23 mouse cellular contexts compared by ENCODE assay signal in genomic region chr6:147800846-147801245, GRCm38 (mm10).
DNase-seq lines count a peak whose midpoint lies in the region; ATAC-seq lines count a peak whose summit lies in the region.
"Had no signal": no experiment of that assay in that cellular context is flagged by ENCODE, and none has a peak within 500 bp of the region (broad histone marks: within the 10 kb centered on the region; RNA-seq: fewer than 3 reads in every experiment).

No protein-coding gene starts in this region.

- H3K27ac ChIP-seq in heart, embryonic 12.5 days (ENCODE audit: poor library complexity, severe bottlenecking): no peak overlapping the region
- H3K27ac ChIP-seq: embryonic facial prominence, embryonic 10.5 days; embryonic facial prominence, embryonic 12.5 days; forebrain, embryonic 13.5 days; forebrain, embryonic 15.5 days had no signal

- no peak for ATAC-seq in heart, embryonic 12.5 days (ENCODE audit: insufficient number of reproducible peaks, low FRiP score)
- ATAC-seq: activated CD4-positive, CD25-positive, alpha-beta regulatory T cell, adult 4 months; CD4-positive, CD25-positive, alpha-beta regulatory T cell, adult 4 months; forebrain, embryonic 13.5 days; forebrain, embryonic 15.5 days; forebrain, postnatal 0 days; Patski had no signal

- peak; percentile 26 to 73 for DNase-seq in adrenal gland, adult (ENCODE audit: inconsistent age in 2 of 2, low spot score in 1 of 2)
- DNase-seq in adrenal gland, postnatal 4 days (ENCODE audit: low spot score in 2 of 2): no peak
- peak; percentile 59 for DNase-seq in heart, adult 11 months
- peak; percentile 15 for DNase-seq in adrenal gland, postnatal 14 days
- no peak for DNase-seq in neural tube, embryonic 10.5 days (ENCODE audit: extremely low spot score, low spot score)
- no peak for DNase-seq in layer of hippocampus, adult 9-11 months
- DNase-seq: B cell, adult 2 months; cerebellum, adult 11-12 months; cerebellum, adult 2 months; cerebellum, adult 9-10 months; cerebellum, postnatal 10 days; cerebellum, postnatal 25 days; forebrain, postnatal 0 days had no signal

- H3K4me1 ChIP-seq in heart, embryonic 12.5 days (replicated peaks): no peaks in the 10 kb centered on the region
- H3K4me1 ChIP-seq: embryonic facial prominence, embryonic 10.5 days; embryonic facial prominence, embryonic 12.5 days; forebrain, embryonic 13.5 days; forebrain, embryonic 15.5 days had no signal

- H3K36me3 ChIP-seq in heart, embryonic 12.5 days: no peaks in the 10 kb centered on the region
- H3K36me3 ChIP-seq: embryonic facial prominence, embryonic 10.5 days; embryonic facial prominence, embryonic 12.5 days; forebrain, embryonic 15.5 days; G1E had no signal

- H3K4me2 ChIP-seq in heart, embryonic 12.5 days: no peak overlapping the region
- H3K4me2 ChIP-seq: embryonic facial prominence, embryonic 12.5 days; forebrain, embryonic 13.5 days; forebrain, embryonic 15.5 days had no signal

- no peak overlapping the region for H3K9ac ChIP-seq in heart, embryonic 12.5 days
- H3K9ac ChIP-seq: embryonic facial prominence, embryonic 12.5 days; forebrain, embryonic 13.5 days; forebrain, embryonic 15.5 days; forebrain, postnatal 0 days had no signal

- WGBS in heart, embryonic 12.5 days: 78% methylated on average over 5 of the region's 5 CpGs

- H3K4me3 ChIP-seq in heart, embryonic 12.5 days: no peak overlapping the region
- H3K4me3 ChIP-seq: embryonic facial prominence, embryonic 10.5 days; embryonic facial prominence, embryonic 12.5 days; forebrain, embryonic 13.5 days; forebrain, embryonic 15.5 days had no signal

- no peaks in the 10 kb centered on the region for H3K9me3 ChIP-seq in heart, embryonic 12.5 days (replicated peaks)
- H3K9me3 ChIP-seq: embryonic facial prominence, embryonic 10.5 days; embryonic facial prominence, embryonic 12.5 days; forebrain, embryonic 13.5 days; forebrain, embryonic 15.5 days; G1E had no signal

- no peaks in the 10 kb centered on the region for H3K27me3 ChIP-seq in heart, embryonic 12.5 days (replicated peaks)
- H3K27me3 ChIP-seq: CH12.LX; embryonic facial prominence, embryonic 12.5 days; forebrain, embryonic 13.5 days; forebrain, embryonic 15.5 days had no signal

Comparison
In these comparisons a context has a peak if more than half of its experiments do, and no peak if none do; other contexts are left out.
1. DNase-seq: peak in adrenal gland, adult (2 of 2), heart, adult 11 months (single experiment) and adrenal gland, postnatal 14 days (single experiment); none in adrenal gland, postnatal 4 days (0 of 2), neural tube, embryonic 10.5 days (single experiment) and layer of hippocampus, adult 9-11 months (single experiment).